Mouse (Mus musculus): ENCODE results near the gene Cabcoco1.

DNA sequence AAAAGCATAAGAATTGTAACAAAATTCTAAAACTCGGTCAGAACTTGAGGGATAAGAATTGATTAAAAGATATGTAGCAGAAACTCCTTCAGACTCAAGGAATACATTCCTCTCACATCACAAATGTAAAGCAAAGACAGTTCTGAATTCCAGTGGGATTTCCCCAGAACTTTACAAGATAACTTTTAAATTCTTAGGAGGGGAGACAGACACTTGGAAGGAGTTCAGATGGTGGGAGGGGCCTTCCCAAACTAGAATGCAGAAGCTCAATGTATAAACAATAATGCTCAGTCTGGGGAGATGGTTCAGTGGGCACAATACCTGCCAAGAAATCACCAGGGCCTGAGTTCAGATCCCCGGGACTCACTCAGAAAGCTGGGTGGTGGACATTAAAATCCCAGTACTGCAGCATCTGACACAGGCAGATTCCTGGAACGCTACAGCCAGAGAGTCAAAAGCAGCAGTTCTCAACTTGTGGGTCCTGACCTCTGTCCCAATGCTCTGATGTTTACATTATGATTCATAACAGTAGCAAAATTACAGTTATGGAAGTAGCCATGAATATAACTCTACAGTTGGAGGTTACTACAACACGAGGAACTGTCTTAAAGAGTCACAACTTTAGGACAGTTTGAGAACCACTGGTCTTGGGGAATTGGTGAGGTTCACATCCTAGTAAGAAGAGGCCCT is 4.3 kb downstream of the Cabcoco1 start:
- TF ChIP-seq POLR2A (IDR thresholded peaks at IDR 0.05; ENCODE audit: low read depth, low read length) (no peak), CTCF (IDR thresholded peaks at IDR 0.05; ENCODE audit: borderline replicate concordance, insufficient read depth, low read length) (no peak)
